Mouse (Mus musculus): ENCODE measurements at regions not wholly inside any gene's neighbourhood (a gene's known extent, or its start where the extent isn't known, plus 50 kb on each side); places are given as distances from the start of the nearest gene placed in this dataset.

GRCm38 (mm10) chr9:68072624-68073023 is 232.4 kb downstream of the Vps13c start:
- Histone ChIP-seq H3K9ac (ENCODE audit: low read depth, low read length) (no peak overlapping the region), H3K4me3 (ENCODE audit: low read depth, low read length) (no peak overlapping the region), H3K9me3 (ENCODE audit: control insufficient read depth, low read length) (no peaks in the 10 kb centered on the region), H3K27me3 (replicated peaks; ENCODE audit: control insufficient read depth, insufficient read depth, low read length) (no peaks in the 10 kb centered on the region), H3K27ac (replicated peaks; ENCODE audit: low read depth, low read length) (no peak overlapping the region), H3K4me2 (ENCODE audit: low read depth, low read length) (no peak overlapping the region), H3K36me3 (ENCODE audit: control insufficient read depth, insufficient read depth, low read length) (no peaks in the 10 kb centered on the region), H3K4me1 (ENCODE audit: control insufficient read depth, insufficient read depth, low read length) (no peaks in the 10 kb centered on the region)
- no peak for DNase-seq (ENCODE audit: low spot score)
- no peak for ATAC-seq (ENCODE audit: low read depth)
- 94% methylated on average over 4 of the region's 4 CpGs for WGBS

DNA sequence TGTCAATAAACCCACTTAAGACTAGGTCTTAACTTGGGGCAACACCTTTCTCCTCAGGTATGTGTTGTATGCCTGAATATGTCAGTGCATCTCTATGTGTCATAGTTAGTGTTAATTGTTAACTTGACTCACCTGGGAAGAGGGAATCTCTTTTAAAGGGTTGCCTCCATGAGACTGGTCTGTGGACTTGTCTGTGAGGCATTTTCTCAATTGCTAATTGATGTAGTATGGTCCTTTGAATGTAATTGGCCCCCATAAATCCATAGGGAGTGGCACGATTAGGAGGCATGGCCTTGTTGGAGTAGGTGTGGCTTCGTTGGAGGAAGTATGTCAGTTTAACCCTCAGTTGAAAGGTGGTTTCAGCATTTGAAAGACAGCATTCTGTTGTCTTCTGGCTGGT is 237.1 kb downstream of the Vps13c start:
- DNase-seq (ENCODE audit: low spot score) = no peak

DNA sequence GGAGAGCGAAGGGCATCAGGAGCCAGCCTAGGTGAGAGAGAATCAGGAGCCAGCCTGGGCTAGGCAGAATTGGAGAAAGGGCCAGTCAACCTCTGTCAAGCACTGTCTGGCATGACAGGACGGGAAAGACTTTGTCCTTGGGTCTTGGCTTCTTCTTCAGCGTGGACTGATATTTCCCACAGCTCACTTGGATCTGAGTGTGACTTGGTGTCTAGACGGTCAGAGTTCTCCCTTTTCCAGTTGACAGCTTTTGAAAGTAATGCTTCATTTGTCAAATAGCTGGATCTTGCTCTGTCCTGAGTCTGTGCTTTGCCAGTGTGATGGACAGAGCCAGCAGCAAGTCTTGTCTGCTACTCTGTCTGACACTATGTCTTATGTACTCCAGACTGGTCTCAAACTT is 243.1 kb downstream of the Vps13c start:
- DNase-seq (ENCODE audit: low spot score) = no peak
- WGBS = 74% methylated on average over 4 of the region's 4 CpGs
- no peak for ATAC-seq (ENCODE audit: low read depth)
- no peak overlapping the region for H3K9ac ChIP-seq (ENCODE audit: low read depth, low read length)
- H3K4me1 ChIP-seq (ENCODE audit: control insufficient read depth, insufficient read depth, low read length) = no peaks in the 10 kb centered on the region
- H3K4me2 ChIP-seq (ENCODE audit: low read depth, low read length) = no peak overlapping the region
- no peak overlapping the region for H3K4me3 ChIP-seq (ENCODE audit: low read depth, low read length)
- no peaks in the 10 kb centered on the region for H3K27me3 ChIP-seq (replicated peaks; ENCODE audit: control insufficient read depth, insufficient read depth, low read length)
- H3K36me3 ChIP-seq (ENCODE audit: control insufficient read depth, insufficient read depth, low read length) = no peaks in the 10 kb centered on the region
- no peak overlapping the region for H3K27ac ChIP-seq (replicated peaks; ENCODE audit: low read depth, low read length)
- H3K9me3 ChIP-seq (ENCODE audit: control insufficient read depth, low read length) = no peaks in the 10 kb centered on the region

More for the DNA sequence above, 237.1 kb downstream of the Vps13c start:
- H3K27ac ChIP-seq (replicated peaks; ENCODE audit: low read depth, low read length) = no peak overlapping the region
- WGBS = 70% methylated on average over 2 of the region's 2 CpGs
- H3K27me3 ChIP-seq (replicated peaks; ENCODE audit: control insufficient read depth, insufficient read depth, low read length) = no peaks in the 10 kb centered on the region
- H3K4me1 ChIP-seq (ENCODE audit: control insufficient read depth, insufficient read depth, low read length) = no peaks in the 10 kb centered on the region
- ATAC-seq (ENCODE audit: low read depth) = no peak
- H3K9me3 ChIP-seq (ENCODE audit: control insufficient read depth, low read length) = no peaks in the 10 kb centered on the region
- no peaks in the 10 kb centered on the region for H3K36me3 ChIP-seq (ENCODE audit: control insufficient read depth, insufficient read depth, low read length)
- H3K9ac ChIP-seq (ENCODE audit: low read depth, low read length) = no peak overlapping the region
- H3K4me2 ChIP-seq (ENCODE audit: low read depth, low read length) = no peak overlapping the region
- H3K4me3 ChIP-seq (ENCODE audit: low read depth, low read length) = no peak overlapping the region

DNA sequence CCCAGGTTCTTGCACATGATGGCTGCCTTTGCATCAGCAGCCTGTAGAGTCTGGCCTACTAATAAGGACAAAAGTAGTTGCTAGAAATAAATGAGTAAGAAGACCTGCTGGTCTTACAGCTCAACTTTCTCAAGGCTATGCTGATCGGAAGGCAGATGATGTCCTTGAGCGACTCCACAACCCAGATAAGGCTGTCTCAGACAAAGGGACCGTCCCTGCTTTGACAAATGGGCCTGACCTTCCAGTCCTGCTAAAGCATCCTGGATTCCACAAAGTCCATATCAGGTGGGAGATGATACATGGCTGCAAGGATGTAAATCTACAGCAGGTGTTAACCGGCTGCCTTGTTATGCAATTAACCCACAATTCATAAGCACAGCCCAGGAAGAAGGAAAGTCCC is 244.8 kb downstream of the Vps13c start:
- Histone ChIP-seq H3K36me3 (ENCODE audit: control insufficient read depth, insufficient read depth, low read length) (no peaks in the 10 kb centered on the region), H3K4me2 (ENCODE audit: low read depth, low read length) (no peak overlapping the region), H3K4me1 (ENCODE audit: control insufficient read depth, insufficient read depth, low read length) (no peaks in the 10 kb centered on the region), H3K9ac (ENCODE audit: low read depth, low read length) (no peak overlapping the region), H3K27me3 (replicated peaks; ENCODE audit: control insufficient read depth, insufficient read depth, low read length) (no peaks in the 10 kb centered on the region), H3K27ac (replicated peaks; ENCODE audit: low read depth, low read length) (no peak overlapping the region), H3K4me3 (ENCODE audit: low read depth, low read length) (no peak overlapping the region), H3K9me3 (ENCODE audit: control insufficient read depth, low read length) (no peaks in the 10 kb centered on the region)
- ATAC-seq (ENCODE audit: low read depth) (no peak), DNase-seq (ENCODE audit: low spot score) (no peak)
- WGBS = 79% methylated on average over 4 of the region's 4 CpGs

GRCm38 (mm10) chr9:68094561-68094960 is 254.4 kb downstream of the Vps13c start:
- Histone ChIP-seq H3K4me1 (ENCODE audit: control insufficient read depth, insufficient read depth, low read length) (no peaks in the 10 kb centered on the region), H3K9ac (ENCODE audit: low read depth, low read length) (no peak overlapping the region), H3K36me3 (ENCODE audit: control insufficient read depth, insufficient read depth, low read length) (no peaks in the 10 kb centered on the region), H3K4me2 (ENCODE audit: low read depth, low read length) (no peak overlapping the region), H3K4me3 (ENCODE audit: low read depth, low read length) (no peak overlapping the region), H3K27me3 (replicated peaks; ENCODE audit: control insufficient read depth, insufficient read depth, low read length) (no peaks in the 10 kb centered on the region; the same call in 1 of the 2 replicates), H3K9me3 (ENCODE audit: control insufficient read depth, low read length) (no peaks in the 10 kb centered on the region), H3K27ac (replicated peaks; ENCODE audit: low read depth, low read length) (no peak overlapping the region)
- DNase-seq (ENCODE audit: low spot score) = no peak
- 69% methylated on average over 5 of the region's 5 CpGs for WGBS
- ATAC-seq (ENCODE audit: low read depth) = no peak

GRCm38 (mm10) chr9:68109841-68110240 is 269.6 kb downstream of the Vps13c start:
- Histone ChIP-seq H3K27me3 (replicated peaks; ENCODE audit: control insufficient read depth, insufficient read depth, low read length) (no peaks in the 10 kb centered on the region), H3K4me3 (ENCODE audit: low read depth, low read length) (no peak overlapping the region), H3K9me3 (ENCODE audit: control insufficient read depth, low read length) (no peaks in the 10 kb centered on the region), H3K27ac (replicated peaks; ENCODE audit: low read depth, low read length) (no peak overlapping the region), H3K36me3 (ENCODE audit: control insufficient read depth, insufficient read depth, low read length) (no peaks in the 10 kb centered on the region), H3K4me1 (ENCODE audit: control insufficient read depth, insufficient read depth, low read length) (0 out of 2 replicates have a peak, but pooled peaks cover 2% of the 10 kb centered on the region), H3K9ac (ENCODE audit: low read depth, low read length) (no peak overlapping the region), H3K4me2 (ENCODE audit: low read depth, low read length) (no peak overlapping the region)
- no peak for ATAC-seq (ENCODE audit: low read depth)
- 73% methylated on average over 9 of the region's 9 CpGs for WGBS
- peak; percentile 23 for DNase-seq (ENCODE audit: low spot score)

- Histone ChIP-seq H3K4me1 (ENCODE audit: control insufficient read depth, insufficient read depth, low read length) (no peaks in the 10 kb centered on the region; the same call in 1 of the 2 replicates), H3K9me3 (ENCODE audit: control insufficient read depth, low read length) (no peaks in the 10 kb centered on the region), H3K27ac (replicated peaks; ENCODE audit: low read depth, low read length) (no peak overlapping the region), H3K27me3 (replicated peaks; ENCODE audit: control insufficient read depth, insufficient read depth, low read length) (no peaks in the 10 kb centered on the region), H3K4me2 (ENCODE audit: low read depth, low read length) (no peak overlapping the region), H3K36me3 (ENCODE audit: control insufficient read depth, insufficient read depth, low read length) (no peaks in the 10 kb centered on the region), H3K4me3 (ENCODE audit: low read depth, low read length) (no peak overlapping the region), H3K9ac (ENCODE audit: low read depth, low read length) (no peak overlapping the region)
- DNase-seq (ENCODE audit: low spot score) (no peak), ATAC-seq (ENCODE audit: low read depth) (no peak)
- WGBS = 77% methylated on average over 10 of the region's 10 CpGs
Observed at GRCm38 (mm10) chr9:68115151-68115690, 275.0 kb downstream of the Vps13c start.

GRCm38 (mm10) chr9:68116221-68116741 is 276.1 kb downstream of the Vps13c start:
- no peaks in the 10 kb centered on the region for H3K36me3 ChIP-seq (ENCODE audit: control insufficient read depth, insufficient read depth, low read length)
- DNase-seq (ENCODE audit: low spot score) (peak; percentile 34), ATAC-seq (ENCODE audit: low read depth) (no peak)
- no peak overlapping the region for H3K27ac ChIP-seq (replicated peaks; ENCODE audit: low read depth, low read length)
- no peaks in the 10 kb centered on the region; the same call in 1 of the 2 replicates for H3K4me1 ChIP-seq (ENCODE audit: control insufficient read depth, insufficient read depth, low read length)
- no peak overlapping the region for H3K9ac ChIP-seq (ENCODE audit: low read depth, low read length)
- H3K27me3 ChIP-seq (replicated peaks; ENCODE audit: control insufficient read depth, insufficient read depth, low read length) = no peaks in the 10 kb centered on the region
- no peak overlapping the region for H3K4me3 ChIP-seq (ENCODE audit: low read depth, low read length)
- 56% methylated on average over 10 of the region's 10 CpGs for WGBS
- no peaks in the 10 kb centered on the region for H3K9me3 ChIP-seq (ENCODE audit: control insufficient read depth, low read length)
- H3K4me2 ChIP-seq (ENCODE audit: low read depth, low read length) = no peak overlapping the region

DNA sequence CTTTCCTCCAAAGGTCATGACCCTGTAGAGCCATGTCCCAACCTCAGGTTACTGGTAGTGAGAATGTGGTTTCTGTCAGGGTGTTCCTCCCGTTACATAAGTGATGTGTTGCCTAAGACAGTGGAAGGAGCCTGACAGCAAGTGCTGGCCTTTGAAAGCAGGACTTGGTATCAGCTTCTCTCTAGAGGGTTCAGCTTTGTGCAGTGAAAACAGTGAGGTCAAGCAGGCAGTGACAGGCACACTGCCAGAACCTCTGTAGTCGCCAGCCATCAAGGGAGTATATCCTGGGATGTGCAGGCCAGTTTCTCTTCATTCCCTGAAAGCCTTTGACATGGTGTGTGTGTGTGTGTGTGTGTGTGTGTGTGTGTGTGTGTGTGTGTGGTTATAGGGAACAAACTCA is 278.1 kb downstream of the Vps13c start:
- Histone ChIP-seq H3K4me1 (ENCODE audit: control insufficient read depth, insufficient read depth, low read length) (no peaks in the 10 kb centered on the region; the same call in 1 of the 2 replicates), H3K4me3 (ENCODE audit: low read depth, low read length) (no peak overlapping the region), H3K9ac (ENCODE audit: low read depth, low read length) (no peak overlapping the region), H3K9me3 (ENCODE audit: control insufficient read depth, low read length) (no peaks in the 10 kb centered on the region), H3K36me3 (ENCODE audit: control insufficient read depth, insufficient read depth, low read length) (no peaks in the 10 kb centered on the region), H3K4me2 (ENCODE audit: low read depth, low read length) (no peak overlapping the region), H3K27me3 (replicated peaks; ENCODE audit: control insufficient read depth, insufficient read depth, low read length) (no peaks in the 10 kb centered on the region), H3K27ac (replicated peaks; ENCODE audit: low read depth, low read length) (no peak overlapping the region)
- no peak for ATAC-seq (ENCODE audit: low read depth)
- 62% methylated on average over 2 of the region's 2 CpGs for WGBS
- DNase-seq (ENCODE audit: low spot score) = no peak
